Mouse (Mus musculus): Measurements from ENCODE around the gene Pidd1. TPM values are rescaled to one million over a fixed set of nuclear protein-coding genes. Genes with fewer than 3 reads are reported as not detected.

Pidd1 gene
- polyA plus RNA-seq, 2 experiments: 6.1 to 15.5 TPM

DNA sequence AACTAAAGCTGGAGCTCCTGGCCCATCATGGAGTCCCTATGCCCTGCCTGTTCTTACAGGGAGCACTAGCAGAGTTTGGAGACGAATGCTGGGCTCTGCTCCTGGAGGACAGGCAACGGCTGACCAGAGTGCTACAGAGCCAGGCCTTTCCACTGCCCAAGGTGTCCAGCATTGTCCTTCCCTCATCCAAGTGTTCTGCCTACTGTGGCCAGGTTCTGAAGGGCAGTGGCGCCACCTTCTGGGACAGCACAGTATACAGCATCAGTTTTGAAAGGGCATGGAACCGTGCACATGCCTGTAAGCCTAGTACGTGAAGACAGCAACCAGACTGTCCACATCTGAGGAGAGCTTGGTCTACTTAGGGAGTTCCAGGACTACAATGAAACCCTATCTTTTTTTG, 40.5 kb downstream of the Pidd1 start:
- Histone ChIP-seq H3K4me1 (replicated peaks; ENCODE audit: control insufficient read depth in 2 of 2, insufficient read depth in 2 of 2, low read length in 1 of 2) (no peaks in the 10 kb centered on the region), H3K9ac (replicated peaks) (no peak overlapping the region), H3K9me3 (ENCODE audit: control insufficient read depth, low read length) (no peaks in the 10 kb centered on the region), H3K27ac (no peak overlapping the region), H3K27me3 (ENCODE audit: control insufficient read depth, insufficient read depth, low read length) (no peaks in the 10 kb centered on the region), H3K36me3 (replicated peaks; ENCODE audit: control insufficient read depth, insufficient read depth, low read depth) (peaks cover 64% of the 10 kb centered on the region), H3K4me2 (ENCODE audit: low read depth) (no peak overlapping the region), H3K4me3 (ENCODE audit: insufficient read depth in 1 of 2, low read depth in 2 of 2, low read length in 2 of 2) (no peak overlapping the region)
- peak; percentile 97 for TF ChIP-seq CTCF (IDR thresholded peaks at IDR 0.05; ENCODE audit: low read depth)
- no peak for TF ChIP-seq EP300 (IDR thresholded peaks at IDR 0.05; ENCODE audit: low read depth)
- ATAC-seq (ENCODE audit: insufficient read depth) (peak; percentile 65; the same call in 1 of the 2 replicates), DNase-seq (ENCODE audit: low read depth in 3 of 3, low spot score in 3 of 3) (peak in 1 of 3 experiments; percentile 46)
- WGBS (ENCODE audit: insufficient replicate concordance): 41% methylated on average over 5 of the region's 5 CpGs

DNA sequence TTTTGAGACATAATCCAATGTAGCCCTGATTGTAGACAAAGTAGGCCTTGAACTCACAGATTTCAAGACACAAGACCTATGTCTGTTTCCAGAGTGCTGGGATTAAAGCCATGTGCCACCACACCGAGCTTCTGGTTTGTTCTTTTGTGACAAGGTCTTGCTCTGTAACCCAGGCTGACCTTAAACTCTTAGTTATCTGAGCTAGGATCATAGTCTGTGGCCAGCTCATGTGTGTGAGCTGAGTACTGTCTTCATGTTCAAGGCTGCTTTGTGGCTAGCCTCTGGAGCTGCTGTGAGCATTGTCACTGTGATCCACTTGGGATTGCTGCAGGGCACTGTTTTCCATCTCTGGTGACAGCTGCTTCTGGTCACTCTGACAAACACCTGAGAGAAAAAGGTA, 48.5 kb downstream of the Pidd1 start:
- TF ChIP-seq EP300 (IDR thresholded peaks at IDR 0.05; ENCODE audit: low read depth) (no peak), CTCF (IDR thresholded peaks at IDR 0.05; ENCODE audit: low read depth) (no peak)
- no peak for DNase-seq (ENCODE audit: low read depth in 3 of 3, low spot score in 3 of 3)
- peaks cover 25 to 35% of the 10 kb centered on the region in 2 experiments for H3K4me1 ChIP-seq (replicated peaks; ENCODE audit: control insufficient read depth in 2 of 2, insufficient read depth in 2 of 2, low read length in 1 of 2)
- no peaks in the 10 kb centered on the region for H3K9me3 ChIP-seq (ENCODE audit: control insufficient read depth, low read length)
- H3K36me3 ChIP-seq (replicated peaks; ENCODE audit: control insufficient read depth, insufficient read depth, low read depth): peaks cover 49% of the 10 kb centered on the region
- ATAC-seq (ENCODE audit: insufficient read depth): no peak
- WGBS (ENCODE audit: insufficient replicate concordance): 46% methylated on average over 1 of the region's 1 CpGs
- H3K9ac ChIP-seq (replicated peaks): no peak overlapping the region; the same call in 1 of the 2 replicates
- peak overlapping the region; percentile 98 for H3K4me2 ChIP-seq (ENCODE audit: low read depth)
- no peak overlapping the region for H3K4me3 ChIP-seq (ENCODE audit: insufficient read depth in 1 of 2, low read depth in 2 of 2, low read length in 2 of 2)
- H3K27me3 ChIP-seq (ENCODE audit: control insufficient read depth, insufficient read depth, low read length): no peaks in the 10 kb centered on the region
- no peak overlapping the region; the same call in 1 of the 2 replicates for H3K27ac ChIP-seq

DNA sequence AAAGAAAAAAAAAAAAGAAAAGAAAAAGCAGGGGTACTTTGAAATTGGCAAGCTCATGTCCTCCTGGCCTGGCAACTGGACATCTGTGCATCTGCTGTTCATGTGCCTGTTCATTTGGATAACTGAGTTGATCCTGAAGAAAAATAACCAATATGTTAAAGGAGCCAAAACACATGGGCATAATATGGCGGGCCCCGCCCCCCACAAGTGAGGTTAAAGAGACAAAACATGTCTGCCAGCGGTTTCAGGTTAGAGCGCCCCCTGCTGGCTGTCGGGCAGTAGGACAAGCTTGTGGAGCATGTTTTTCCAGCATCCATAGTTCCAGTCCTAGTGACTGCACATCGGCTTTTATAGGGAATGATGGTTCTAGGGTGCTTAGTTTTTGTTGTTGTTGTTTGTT, 49.1 kb downstream of the Pidd1 start:
- TF ChIP-seq EP300 (IDR thresholded peaks at IDR 0.05; ENCODE audit: low read depth) (no peak), CTCF (IDR thresholded peaks at IDR 0.05; ENCODE audit: low read depth) (peak; percentile 98)

DNA sequence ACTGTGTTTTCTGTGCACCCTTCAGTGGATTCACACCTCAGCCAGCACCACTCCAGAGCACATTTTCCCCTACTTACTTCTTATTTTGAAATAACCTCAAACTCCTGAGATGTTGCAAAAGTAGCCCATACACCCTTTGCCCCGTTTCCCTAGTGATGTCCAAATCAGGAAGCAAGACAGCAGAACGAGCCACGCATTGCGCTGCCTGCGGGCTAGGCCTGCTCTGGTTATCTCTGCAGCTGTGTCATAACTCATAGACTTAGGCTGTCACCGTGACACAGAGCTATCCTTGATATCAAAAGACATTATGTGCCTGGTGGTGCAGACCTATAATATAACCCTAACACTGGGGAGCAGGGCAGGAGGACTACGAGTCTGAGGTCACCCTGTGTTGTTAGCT, 49.7 kb downstream of the Pidd1 start:
- no peaks in the 10 kb centered on the region for H3K9me3 ChIP-seq (ENCODE audit: control insufficient read depth, low read length)
- peak overlapping the region; percentile 28 to 33 for H3K4me3 ChIP-seq (ENCODE audit: insufficient read depth in 1 of 2, low read depth in 2 of 2, low read length in 2 of 2)
- H3K27ac ChIP-seq: peak overlapping the region; percentile 99
- peak overlapping the region; percentile 98 for H3K4me2 ChIP-seq (ENCODE audit: low read depth)
- ATAC-seq (ENCODE audit: insufficient read depth) (peak; percentile 46), DNase-seq (ENCODE audit: low read depth in 3 of 3, low spot score in 3 of 3) (peak; percentile 68 to 79 (median 70))
- H3K27me3 ChIP-seq (ENCODE audit: control insufficient read depth, insufficient read depth, low read length): no peaks in the 10 kb centered on the region
- 14% methylated on average over 7 of the region's 7 CpGs for WGBS (ENCODE audit: insufficient replicate concordance)
- H3K4me1 ChIP-seq (replicated peaks; ENCODE audit: control insufficient read depth in 2 of 2, insufficient read depth in 2 of 2, low read length in 1 of 2): peaks cover 34 to 46% of the 10 kb centered on the region in 2 experiments
- H3K36me3 ChIP-seq (replicated peaks; ENCODE audit: control insufficient read depth, insufficient read depth, low read depth): peaks cover 37% of the 10 kb centered on the region
- TF ChIP-seq CTCF (IDR thresholded peaks at IDR 0.05; ENCODE audit: low read depth) (0 out of 2 replicates have a peak, but pooled peaks have one; percentile 11), EP300 (IDR thresholded peaks at IDR 0.05; ENCODE audit: low read depth) (peak; percentile 44)
- peak overlapping the region; percentile 97 for H3K9ac ChIP-seq (replicated peaks)

More for the DNA sequence above, 49.1 kb downstream of the Pidd1 start:
- no peak for ATAC-seq (ENCODE audit: insufficient read depth)
- Histone ChIP-seq H3K36me3 (replicated peaks; ENCODE audit: control insufficient read depth, insufficient read depth, low read depth) (peaks cover 43% of the 10 kb centered on the region), H3K4me3 (ENCODE audit: insufficient read depth in 1 of 2, low read depth in 2 of 2, low read length in 2 of 2) (peak overlapping the region in 1 of 2 experiments; percentile 32; a peak in 2 of 4 replicates), H3K27ac (peak overlapping the region; percentile 99), H3K4me1 (replicated peaks; ENCODE audit: control insufficient read depth in 2 of 2, insufficient read depth in 2 of 2, low read length in 1 of 2) (peaks cover 30 to 41% of the 10 kb centered on the region in 2 experiments), H3K27me3 (ENCODE audit: control insufficient read depth, insufficient read depth, low read length) (no peaks in the 10 kb centered on the region), H3K4me2 (ENCODE audit: low read depth) (peak overlapping the region; percentile 98), H3K9ac (replicated peaks) (no peak overlapping the region), H3K9me3 (ENCODE audit: control insufficient read depth, low read length) (no peaks in the 10 kb centered on the region)
- WGBS (ENCODE audit: insufficient replicate concordance): 6% methylated on average over 6 of the region's 6 CpGs
- peak; percentile 71 to 81 (median 74) for DNase-seq (ENCODE audit: low read depth in 3 of 3, low spot score in 3 of 3)

DNA sequence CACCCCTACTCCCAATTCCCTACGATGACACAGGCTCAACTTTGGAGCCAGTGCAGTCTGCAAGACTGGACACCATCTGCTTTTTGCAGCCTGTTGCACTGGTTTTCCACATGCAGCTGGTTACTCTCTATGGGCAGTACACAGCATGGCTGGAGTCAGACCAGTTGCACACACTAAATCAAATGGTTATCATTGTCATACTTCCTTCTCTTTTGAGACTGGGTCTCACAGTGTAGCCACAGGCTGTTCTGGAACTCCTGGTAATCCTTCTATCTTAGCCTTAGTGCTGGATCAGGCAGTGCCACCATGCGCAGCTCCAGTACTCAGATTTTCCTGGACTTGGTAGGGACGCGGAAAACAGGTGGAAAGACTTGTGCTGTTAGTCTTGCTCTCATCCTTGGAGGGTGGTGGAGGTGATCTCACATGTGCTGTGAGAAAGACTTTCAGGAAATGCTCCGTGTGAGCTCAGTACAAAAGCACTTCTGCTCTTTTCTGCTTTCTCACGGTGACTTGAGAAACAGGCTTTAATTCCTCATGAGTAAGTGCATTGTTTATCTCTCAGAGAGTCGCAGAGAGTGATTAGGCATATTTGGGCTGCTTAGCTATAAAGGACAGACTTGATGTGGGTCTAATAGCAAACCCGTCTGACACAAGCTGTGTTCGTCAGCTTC, 51.1 kb downstream of the Pidd1 start:
- ATAC-seq (ENCODE audit: insufficient read depth): peak; percentile 46
- Histone ChIP-seq H3K36me3 (replicated peaks; ENCODE audit: control insufficient read depth, insufficient read depth, low read depth) (peaks cover 22% of the 10 kb centered on the region), H3K9me3 (ENCODE audit: control insufficient read depth, low read length) (no peaks in the 10 kb centered on the region), H3K4me3 (ENCODE audit: insufficient read depth in 1 of 2, low read depth in 2 of 2, low read length in 2 of 2) (peak overlapping the region; percentile 86 to 90), H3K4me2 (ENCODE audit: low read depth) (peak overlapping the region; percentile 98), H3K27ac (peak overlapping the region; percentile 99), H3K9ac (replicated peaks) (peak overlapping the region; percentile 97), H3K4me1 (replicated peaks; ENCODE audit: control insufficient read depth in 2 of 2, insufficient read depth in 2 of 2, low read length in 1 of 2) (peaks cover 49 to 61% of the 10 kb centered on the region in 2 experiments), H3K27me3 (ENCODE audit: control insufficient read depth, insufficient read depth, low read length) (no peaks in the 10 kb centered on the region)
- DNase-seq (ENCODE audit: low read depth in 3 of 3, low spot score in 3 of 3): peak; percentile 90 to 92 (median 91)
- WGBS (ENCODE audit: insufficient replicate concordance): 9% methylated on average over 9 of the region's 9 CpGs
- TF ChIP-seq CTCF (IDR thresholded peaks at IDR 0.05; ENCODE audit: low read depth): no peak
- peak; percentile 76 for TF ChIP-seq EP300 (IDR thresholded peaks at IDR 0.05; ENCODE audit: low read depth)
